Mouse (Mus musculus): Measurements from ENCODE around the gene Stk24.

Stk24 gene

DNA sequence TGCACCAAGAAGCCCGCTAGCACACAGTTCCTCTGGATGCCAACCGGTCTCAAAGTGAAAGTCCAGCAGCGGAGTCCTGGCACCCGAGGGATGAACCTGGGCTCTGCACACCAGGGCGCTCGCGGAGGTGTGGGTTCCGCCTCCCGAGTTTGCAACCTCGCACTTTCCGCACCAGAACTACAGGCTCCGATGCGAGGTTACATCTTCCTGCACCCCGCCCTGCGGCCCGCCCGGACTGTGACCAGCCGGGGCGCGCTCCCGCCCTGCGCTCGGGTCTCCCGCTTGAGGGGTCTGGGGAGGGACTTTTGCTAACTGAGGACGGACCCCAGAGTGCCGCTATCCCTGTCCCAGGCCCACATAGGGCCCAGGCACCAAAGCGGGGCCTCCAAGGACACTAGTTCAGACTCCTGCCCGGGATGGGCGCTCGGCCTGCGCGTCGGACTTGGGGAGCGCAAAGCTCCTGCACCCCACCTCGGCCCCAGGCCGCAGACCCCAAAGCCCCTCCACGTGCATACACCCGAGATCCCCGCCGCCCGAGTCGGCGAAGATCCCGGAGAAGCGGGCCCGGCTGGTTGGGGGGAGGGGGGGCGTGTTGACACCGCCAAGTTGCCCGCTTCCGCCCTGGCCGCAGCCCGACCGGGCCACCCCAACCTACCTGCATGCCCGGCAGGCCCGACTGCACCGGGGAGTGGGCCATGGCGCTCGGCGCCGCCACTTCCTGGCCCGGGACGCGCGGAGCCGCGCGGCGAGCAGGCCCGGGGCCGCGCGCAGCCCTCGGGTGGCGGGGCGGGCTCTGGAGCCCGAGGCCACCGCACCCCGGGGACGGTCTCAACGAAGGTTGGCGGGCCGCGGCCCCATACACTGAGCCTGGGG is 1.3 kb downstream of the Stk24 start:
- WGBS: under 1% methylated on average over 83 of the region's 83 CpGs

DNA sequence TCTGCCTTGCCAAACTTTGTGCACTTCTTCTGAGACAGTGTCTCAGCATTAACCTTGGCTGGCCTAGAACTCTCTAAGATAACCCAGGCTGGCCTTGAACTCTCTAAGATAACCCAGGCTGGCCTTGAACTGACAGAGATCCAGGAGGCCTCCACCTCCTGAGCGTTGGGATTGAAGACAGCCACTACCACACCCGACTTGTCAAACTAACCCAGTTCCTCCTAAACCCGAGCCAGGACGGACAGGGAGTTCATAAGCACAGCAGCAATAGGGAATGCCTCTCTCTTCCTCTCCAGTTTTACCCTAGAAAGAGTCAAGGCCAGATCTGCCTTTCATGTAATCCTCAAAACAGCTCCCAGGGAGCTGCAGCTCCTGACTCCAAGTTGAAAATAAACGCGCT is 3.2 kb downstream of the Stk24 start:
- WGBS: 53% methylated on average over 6 of the region's 6 CpGs

DNA sequence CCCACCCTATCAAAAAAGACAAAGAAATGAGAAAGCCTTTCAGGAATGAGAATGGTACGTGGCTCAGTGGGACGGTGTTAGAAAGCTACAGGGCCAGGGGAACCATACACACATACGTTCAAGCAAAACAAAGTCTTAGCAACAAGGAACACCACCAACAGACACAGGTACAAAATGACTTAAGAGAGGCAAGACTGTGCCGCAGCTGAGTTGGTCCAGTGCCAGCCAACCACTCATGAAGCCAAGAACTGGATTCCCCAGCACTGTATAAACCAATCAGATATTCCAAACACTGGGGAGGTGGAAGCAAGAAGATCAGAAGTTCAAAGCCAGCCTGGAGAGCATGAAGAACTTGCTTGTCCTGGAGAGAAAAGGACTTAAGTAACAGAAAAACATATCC is 5.9 kb downstream of the Stk24 start:
- 69% methylated on average over 4 of the region's 4 CpGs for WGBS

GRCm38 (mm10) chr14:121373020-121373419 is 6.8 kb downstream of the Stk24 start:
- WGBS: 67% methylated on average over 9 of the region's 9 CpGs

- 72% methylated on average over 5 of the region's 5 CpGs for WGBS
Observed at GRCm38 (mm10) chr14:121371911-121372820, 7.6 kb downstream of the Stk24 start.

- 71% methylated on average over 5 of the region's 5 CpGs for WGBS
Observed at GRCm38 (mm10) chr14:121369385-121369784, 10.4 kb downstream of the Stk24 start.

- 86% methylated on average over 4 of the region's 4 CpGs for WGBS
Observed at GRCm38 (mm10) chr14:121368108-121368705, 11.6 kb downstream of the Stk24 start.

- 58% methylated on average over 17 of the region's 17 CpGs for WGBS
Observed at GRCm38 (mm10) chr14:121365991-121366728, 13.7 kb downstream of the Stk24 start.

DNA sequence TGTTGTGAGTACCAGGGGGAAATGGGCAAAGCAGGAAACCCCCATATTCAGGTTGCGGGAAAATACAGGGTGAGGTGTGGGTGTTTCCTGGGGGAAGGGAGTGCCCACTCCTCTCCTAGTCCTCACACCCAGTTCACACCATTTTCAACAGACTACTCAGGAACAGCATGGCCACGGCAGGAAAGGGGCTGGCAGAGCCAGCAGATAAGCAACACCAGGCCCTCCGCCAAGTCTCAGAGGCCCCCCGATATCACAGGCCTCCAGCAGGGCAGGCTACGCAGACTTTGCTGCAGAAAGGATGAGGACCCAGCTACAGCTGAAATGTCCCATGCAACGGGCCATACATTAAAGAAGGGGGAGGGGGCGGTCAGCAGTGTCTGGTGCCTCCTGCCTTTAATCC is 14.4 kb downstream of the Stk24 start:
- 65% methylated on average over 7 of the region's 7 CpGs for WGBS

- WGBS: 98% methylated on average over 7 of the region's 7 CpGs
Observed at GRCm38 (mm10) chr14:121364282-121364681, 15.5 kb downstream of the Stk24 start.

GRCm38 (mm10) chr14:121361319-121362114 is 18.3 kb downstream of the Stk24 start:
- WGBS: 70% methylated on average over 17 of the region's 17 CpGs

- WGBS: 90% methylated on average over 8 of the region's 8 CpGs
Observed at GRCm38 (mm10) chr14:121359850-121360249, 20.0 kb downstream of the Stk24 start.

- whole genome bisulfite sequencing: 67% methylated on average over 3 of the region's 3 CpGs
Observed at GRCm38 (mm10) chr14:121359015-121359414, 20.8 kb downstream of the Stk24 start.

GRCm38 (mm10) chr14:121358327-121358726 is 21.5 kb downstream of the Stk24 start:
- WGBS: 84% methylated on average over 1 of the region's 1 CpGs

DNA sequence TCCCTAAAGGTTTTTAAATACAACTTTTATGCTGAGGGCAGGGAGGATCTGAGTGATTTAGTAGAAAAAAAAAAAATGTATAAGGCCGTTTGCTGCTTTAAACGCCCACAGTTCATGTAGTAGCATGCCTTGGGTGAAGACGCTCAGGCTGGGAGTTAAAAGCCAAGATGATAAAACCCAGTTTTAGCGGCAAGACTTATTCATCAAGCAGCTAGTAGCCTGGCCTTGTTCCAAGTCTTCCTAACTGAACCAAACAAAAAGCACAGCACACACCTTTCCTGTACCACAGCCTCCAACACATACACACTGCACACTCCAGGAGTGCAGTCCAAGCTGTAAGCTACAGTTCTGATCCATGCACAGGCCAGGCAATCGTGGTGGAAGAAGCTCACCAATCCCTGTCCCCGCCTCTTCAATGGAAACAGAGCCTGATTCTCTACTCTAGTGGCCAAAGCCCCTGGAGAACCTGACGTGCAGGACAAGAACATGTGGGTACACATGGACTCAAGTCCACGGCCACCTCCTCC is 23.4 kb downstream of the Stk24 start:
- 46% methylated on average over 8 of the region's 8 CpGs for WGBS

- 64% methylated on average over 6 of the region's 6 CpGs for WGBS
Observed at GRCm38 (mm10) chr14:121355732-121356131, 24.1 kb downstream of the Stk24 start.

- 75% methylated on average over 10 of the region's 10 CpGs for WGBS
Observed at GRCm38 (mm10) chr14:121353648-121354377, 26.0 kb downstream of the Stk24 start.

DNA sequence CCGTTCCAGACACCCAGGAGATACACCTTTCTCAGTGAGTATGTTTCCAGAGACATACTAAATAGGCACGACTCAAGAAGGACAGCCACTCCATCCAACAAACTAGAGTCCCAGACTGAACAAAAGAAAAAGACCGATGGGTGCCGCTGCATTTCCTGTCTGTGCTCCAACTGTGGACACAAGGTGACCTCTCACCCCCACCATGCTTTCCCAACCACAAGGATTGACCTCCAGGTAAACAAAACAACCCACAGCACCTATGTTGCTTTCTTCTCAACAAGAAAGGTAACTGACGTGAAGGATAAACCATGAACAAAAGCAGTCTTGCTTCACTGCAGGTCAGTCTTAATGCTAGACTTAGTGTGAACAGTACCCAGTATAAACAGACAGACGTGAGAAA is 27.1 kb downstream of the Stk24 start:
- 85% methylated on average over 6 of the region's 6 CpGs for WGBS

DNA sequence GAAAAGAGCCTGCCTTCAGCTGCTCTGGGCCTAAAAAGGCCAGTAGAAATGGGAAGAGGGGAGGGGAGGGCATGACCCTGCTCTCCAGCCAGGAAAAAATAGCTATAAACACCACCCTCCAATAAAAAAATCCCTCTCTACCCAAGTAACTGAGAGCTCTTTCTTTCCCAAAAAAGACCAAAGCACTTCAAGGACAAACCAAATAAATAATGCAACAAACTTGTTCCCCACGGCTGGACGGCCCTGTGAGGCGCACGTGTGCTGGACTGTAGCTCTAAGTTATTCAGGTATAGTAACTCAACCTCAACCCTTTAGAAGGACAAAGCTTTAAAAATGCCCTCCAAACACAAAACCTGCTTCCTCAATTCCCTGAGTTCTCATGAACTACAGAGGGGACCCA is 28.1 kb downstream of the Stk24 start:
- 61% methylated on average over 4 of the region's 4 CpGs for WGBS

DNA sequence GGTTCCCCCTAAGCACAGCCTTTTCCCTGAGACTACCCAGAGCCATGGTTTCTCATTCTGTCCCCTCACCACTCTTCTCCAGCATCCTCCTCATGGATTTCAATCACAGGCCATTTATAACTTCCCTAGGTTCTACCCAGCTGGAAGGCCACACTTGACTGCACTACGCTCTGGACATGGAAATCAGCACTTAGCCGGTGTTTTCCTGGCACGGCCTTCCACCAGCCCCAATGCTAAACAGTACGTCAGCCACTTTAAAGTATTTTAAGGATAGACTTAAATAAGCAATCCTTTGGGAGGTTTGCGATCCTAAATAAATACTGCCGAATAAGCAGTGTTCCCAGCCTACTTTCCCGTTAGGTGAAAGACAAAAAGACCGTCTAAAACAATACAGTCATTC is 29.8 kb downstream of the Stk24 start:
- WGBS: 54% methylated on average over 8 of the region's 8 CpGs
